Mouse (Mus musculus) limb, embryonic 12.5 days (tissue): ENCODE measurements around the gene Ifna15. TPM values are rescaled to one million over a fixed set of nuclear protein-coding genes. Genes with fewer than 3 reads are reported as not detected.

Source experiments
- ATAC-seq: fragments of 200-750 bp; cut with Nextera tagmentation; 2 replicates; pipeline ENCODE4 v1.8.0; 2017; ENCODE audit warnings: low read depth, moderate TSS enrichment; ENCODE audit not compliant: insufficient number of reproducible peaks, insufficient read depth, low FRiP score, low TSS enrichment
- H3K27ac ChIP-seq: fragments of 300-500 bp; sonication (generic); 2 replicates; pipeline ENCODE4 v1.5.1; 2016; ENCODE audit warnings: mild to moderate bottlenecking, moderate library complexity
- H3K27me3 ChIP-seq: fragments of 300-500 bp; sonication (generic); 2 replicates; pipeline ENCODE4 v1.6.1; 2016; ENCODE audit warnings: mild to moderate bottlenecking, moderate library complexity
- H3K36me3 ChIP-seq: fragments of 300-500 bp; sonication (generic); 2 replicates; pipeline ENCODE4 v1.6.1; 2016; ENCODE audit warnings: mild to moderate bottlenecking, moderate library complexity
- H3K4me1 ChIP-seq: fragments of 300-500 bp; sonication (generic); replicated peaks from 2 replicates; pipeline ENCODE4 v1.6.1; 2016
- H3K4me2 ChIP-seq: fragments of 300-500 bp; sonication (generic); 2 replicates; pipeline ENCODE4 v1.6.1; 2016; ENCODE audit warnings: mild to moderate bottlenecking, moderate library complexity
- H3K4me3 ChIP-seq: fragments of 300-500 bp; sonication (generic); replicated peaks from 2 replicates; pipeline ENCODE4 v1.5.1; 2016; ENCODE audit warnings: mild to moderate bottlenecking
- H3K9ac ChIP-seq: fragments of 300-500 bp; sonication (generic); replicated peaks from 2 replicates; pipeline ENCODE4 v1.6.1; 2016; ENCODE audit warnings: mild to moderate bottlenecking, moderate library complexity
- H3K9me3 ChIP-seq: fragments of 300-500 bp; sonication (generic); 2 replicates; pipeline ENCODE4 v1.6.1; 2016; ENCODE audit warnings: mild to moderate bottlenecking, moderate library complexity
- WGBS: fragments of 180-500 bp; shearing (Covaris S2); methylation state at CpG from one replicate; pipeline ENCODE4 v1.1.7; 2016; 5-methylcytosine and 5-hydroxymethylcytosine counted together
- polyA plus RNA-seq: library from polyadenylated mRNA; unstranded; fragments of >200 nt; fragmentation: Nextera tagmentation; extraction: Ambion mirVana; gene quantifications from 2 replicates; pipeline ENCODE4 v1.2.1, GENCODE M21; 2016

The Ifna15 gene
- polyA plus RNA-seq, 1 experiment from 2014 or later, result not detected

DNA sequence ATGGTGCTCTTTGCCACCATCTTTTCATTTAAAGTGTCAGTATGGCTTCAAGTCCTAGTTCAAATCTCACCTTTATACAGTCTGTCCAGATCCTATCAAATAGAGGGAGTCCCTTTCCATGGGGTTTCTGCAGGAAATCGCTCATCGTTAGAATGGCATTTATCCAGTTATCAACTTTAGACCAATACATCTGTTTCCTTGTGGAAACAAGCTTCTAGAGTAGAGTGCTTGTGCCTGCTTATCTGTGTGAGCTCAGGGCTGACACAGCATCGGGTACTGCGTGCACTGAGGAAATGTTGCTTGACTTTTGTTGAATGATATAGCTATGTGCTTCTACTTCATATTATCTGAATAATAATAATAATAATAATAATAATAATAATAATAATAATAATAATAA, 44.3 kb downstream of the Ifna15 start:
- no peak overlapping the region for H3K4me2 ChIP-seq
- no peaks in the 10 kb centered on the region for H3K36me3 ChIP-seq
- H3K9ac ChIP-seq, result no peak overlapping the region
- H3K9me3 ChIP-seq, result no peaks in the 10 kb centered on the region
- H3K27ac ChIP-seq, result no peak overlapping the region
- peaks cover 6% of the 10 kb centered on the region; the same call in 1 of the 2 replicates for H3K4me1 ChIP-seq
- no peaks in the 10 kb centered on the region for H3K27me3 ChIP-seq
- 96% methylated on average over 4 of the region's 4 CpGs for WGBS
- ATAC-seq, result no peak
- H3K4me3 ChIP-seq, result no peak overlapping the region

Other genes with a start within 250 kb of the Ifna15 start
- 3.7 and 3.8 TPM in 2 replicates for gene Hacd4, start 119.3 kb downstream of the Ifna15 start, polyA plus RNA-seq
- not detected in 2 replicates for gene Ifnb1, start 35.5 kb downstream of the Ifna15 start, polyA plus RNA-seq
- not detected in 2 replicates for gene Ifna14, start 13.6 kb upstream of the Ifna15 start, polyA plus RNA-seq
- not detected in 2 replicates for gene Ifna9, start 34.1 kb upstream of the Ifna15 start, polyA plus RNA-seq
- gene Ifna12, start 45.1 kb upstream of the Ifna15 start, polyA plus RNA-seq, result not detected in 2 replicates
- gene C87499, start 76.2 kb upstream of the Ifna15 start, polyA plus RNA-seq, result not detected in 2 replicates
- gene Ifna13, start 86.2 kb upstream of the Ifna15 start, polyA plus RNA-seq, result not detected in 2 replicates
- not detected in 2 replicates for gene Ifna16, start 118.7 kb upstream of the Ifna15 start, polyA plus RNA-seq
- not detected in 2 replicates for gene Ifna2, start 125.7 kb upstream of the Ifna15 start, polyA plus RNA-seq
- not detected in 2 replicates for gene Ifnab, start 133.1 kb upstream of the Ifna15 start, polyA plus RNA-seq
- gene Gm26566, start 163.6 kb upstream of the Ifna15 start, polyA plus RNA-seq, result 1.4 and 2.8 TPM in 2 replicates
- gene Klhl9, start 164.2 kb upstream of the Ifna15 start, polyA plus RNA-seq, result 130 and 140 TPM in 2 replicates
- gene Gm13271, start 196.6 kb upstream of the Ifna15 start, polyA plus RNA-seq, result not detected in 2 replicates
- gene Gm13283, start 201.9 kb upstream of the Ifna15 start, polyA plus RNA-seq, result 0.41 and 0.81 TPM in 2 replicates
- 0.66 and 0.87 TPM in 2 replicates for gene Gm13290, start 215.6 kb upstream of the Ifna15 start, polyA plus RNA-seq
- not detected in 2 replicates for gene Gm13289, start 218.7 kb upstream of the Ifna15 start, polyA plus RNA-seq
- 0.40 TPM in 1 of 2 replicates, not detected in the other for gene Gm13272, start 221.6 kb upstream of the Ifna15 start, polyA plus RNA-seq
- 0.30 and 0.32 TPM in 2 replicates for gene Ifnz, start 223.9 kb upstream of the Ifna15 start, polyA plus RNA-seq
- not detected in 2 replicates for gene Gm13276, start 227.5 kb upstream of the Ifna15 start, polyA plus RNA-seq
- not detected in 2 replicates for gene Gm13277, start 230.4 kb upstream of the Ifna15 start, polyA plus RNA-seq
- not detected in 2 replicates for gene Gm13278, start 233.3 kb upstream of the Ifna15 start, polyA plus RNA-seq
- not detected in 2 replicates for gene Gm13275, start 236.2 kb upstream of the Ifna15 start, polyA plus RNA-seq
- gene Gm13279, start 239.2 kb upstream of the Ifna15 start, polyA plus RNA-seq, result not detected in 2 replicates
- 0.18 and 0.88 TPM in 2 replicates for gene Gm13285, start 241.4 kb upstream of the Ifna15 start, polyA plus RNA-seq
- gene Gm13287, start 245.0 kb upstream of the Ifna15 start, polyA plus RNA-seq, result not detected in 2 replicates
- 0.08 and 0.22 TPM in 2 replicates for gene Gm13288, start 247.3 kb upstream of the Ifna15 start, polyA plus RNA-seq